8 mouse cellular contexts compared by ENCODE assay signal in the genomic region with DNA sequence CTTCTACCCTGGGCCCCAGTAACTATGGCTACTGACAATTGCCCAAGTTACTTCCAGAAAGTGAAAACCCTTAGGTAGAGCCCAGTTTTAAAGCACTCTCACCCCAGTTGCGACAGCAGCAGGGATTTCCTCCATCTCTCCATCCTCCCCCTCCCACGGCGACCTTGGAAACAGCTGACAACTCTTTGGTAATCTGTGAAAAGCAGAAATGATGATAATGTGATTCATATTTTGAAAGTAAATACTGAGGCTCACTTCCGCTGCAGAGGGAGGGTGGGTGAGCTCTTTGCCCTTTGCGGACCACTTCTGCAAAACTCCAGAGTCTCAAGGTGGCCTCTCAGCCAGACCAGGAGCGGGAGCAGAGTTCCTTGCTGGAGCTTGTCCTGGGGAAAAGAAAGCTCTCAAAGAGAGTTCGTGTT. TPM values are rescaled to one million over a fixed set of nuclear protein-coding genes. Genes with fewer than 3 reads are reported as not detected.
DNase-seq lines count a peak whose midpoint lies in the region; ATAC-seq and TF ChIP-seq lines count a peak whose summit lies in the region.

No protein-coding gene starts in this region.

- peaks cover 14% of the 10 kb centered on the region for H3K4me1 ChIP-seq in heart, adult 2 months (ENCODE audit: control insufficient read depth, insufficient read depth, low read length)
- peaks cover 59% of the 10 kb centered on the region for H3K4me1 ChIP-seq in E14TG2a.4 (replicated peaks; ENCODE audit: low read depth, low read length)
- H3K4me1 ChIP-seq in heart, embryonic 14.5 days (ENCODE audit: control insufficient read depth in 2 of 2, insufficient read depth in 2 of 2, low read length in 2 of 2) = peaks cover 18 to 27% of the 10 kb centered on the region in 2 experiments
- H3K4me1 ChIP-seq in forebrain, embryonic 12.5 days = peaks cover 19% of the 10 kb centered on the region

- peaks cover 11% of the 10 kb centered on the region for H3K36me3 ChIP-seq in heart, adult 2 months (ENCODE audit: control insufficient read depth, insufficient read depth, low read length)
- H3K36me3 ChIP-seq in E14TG2a.4 (ENCODE audit: insufficient read depth, low read length) = peaks cover 52% of the 10 kb centered on the region
- peaks cover 19% of the 10 kb centered on the region for H3K36me3 ChIP-seq in heart, embryonic 14.5 days (ENCODE audit: control insufficient read depth, insufficient read depth, low read length)
- no peaks in the 10 kb centered on the region for H3K36me3 ChIP-seq in forebrain, embryonic 12.5 days (replicated peaks)

- intact Hi-C loops in heart, adult 2 months (cut with DNase I) = no loop called here

- peak overlapping the region; percentile 91 for H3K27ac ChIP-seq in heart, adult 2 months
- H3K27ac ChIP-seq in heart, embryonic 14.5 days (replicated peaks in 1 of 2; ENCODE audit: control insufficient read depth in 1 of 2, insufficient read depth in 1 of 2, low read depth in 2 of 2, low read length in 2 of 2) = peak overlapping the region in 1 of 2 experiments; percentile 6; a peak in 1 of 4 replicates
- H3K27ac ChIP-seq in forebrain, embryonic 12.5 days = no peak overlapping the region

- H3K9me3 ChIP-seq in E14TG2a.4 (ENCODE audit: low read length) = no peaks in the 10 kb centered on the region
- no peaks in the 10 kb centered on the region for H3K9me3 ChIP-seq in heart, embryonic 14.5 days (ENCODE audit: control insufficient read depth, low read length)
- no peaks in the 10 kb centered on the region for H3K9me3 ChIP-seq in forebrain, embryonic 12.5 days

- no peak; the same call in 1 of the 2 replicates for TF ChIP-seq POLR2A in heart, adult 2 months (IDR thresholded peaks at IDR 0.05; ENCODE audit: insufficient read depth, low read depth, low read length)

- peak overlapping the region; percentile 90 for H3K4me2 ChIP-seq in heart, embryonic 14.5 days (ENCODE audit: low read length)
- no peak overlapping the region for H3K4me2 ChIP-seq in forebrain, embryonic 12.5 days

- H3K4me3 ChIP-seq in heart, adult 2 months = peak overlapping the region; percentile 93
- H3K4me3 ChIP-seq in E14TG2a.4 (replicated peaks; ENCODE audit: low read length) = peak overlapping the region; percentile 98
- H3K4me3 ChIP-seq in heart, embryonic 14.5 days (ENCODE audit: control insufficient read depth in 1 of 2, insufficient read depth in 1 of 2, low read depth in 1 of 2, low read length in 2 of 2) = peak overlapping the region in 1 of 2 experiments; percentile 77; a peak in 3 of 4 replicates
- H3K4me3 ChIP-seq in forebrain, embryonic 12.5 days (replicated peaks) = no peak overlapping the region

- H3K79me2 ChIP-seq in heart, adult 2 months (replicated peaks; ENCODE audit: control insufficient read depth, insufficient read depth, low read length) = peaks cover 5% of the 10 kb centered on the region

- no peak for TF ChIP-seq EP300 in heart, adult 2 months (IDR thresholded peaks at IDR 0.05; ENCODE audit: insufficient read depth, low read depth, low read length)

- 32% methylated on average over 7 of the region's 7 CpGs for WGBS in heart, adult 2 months
- 73% methylated on average over 7 of the region's 7 CpGs for WGBS in heart, embryonic 14.5 days
- 72% methylated on average over 7 of the region's 7 CpGs for WGBS in forebrain, embryonic 12.5 days

- no peaks in the 10 kb centered on the region for H3K27me3 ChIP-seq in heart, adult 2 months (ENCODE audit: control insufficient read depth, insufficient read depth, low read length)
- no peaks in the 10 kb centered on the region for H3K27me3 ChIP-seq in E14TG2a.4 (ENCODE audit: insufficient read depth, low read length)
- H3K27me3 ChIP-seq in heart, embryonic 14.5 days (ENCODE audit: control insufficient read depth, insufficient read depth, low read length) = no peaks in the 10 kb centered on the region
- H3K27me3 ChIP-seq in forebrain, embryonic 12.5 days = peaks cover 59% of the 10 kb centered on the region

- peak overlapping the region; percentile 65 for H3K9ac ChIP-seq in heart, adult 2 months (ENCODE audit: low read depth, low read length)
- H3K9ac ChIP-seq in heart, embryonic 14.5 days (ENCODE audit: low read length) = peak overlapping the region; percentile 86; the same call in 1 of the 2 replicates
- H3K9ac ChIP-seq in forebrain, embryonic 12.5 days = no peak overlapping the region

- no peak for TF ChIP-seq CTCF in heart, adult 2 months (IDR thresholded peaks at IDR 0.05)
- no peak for TF ChIP-seq CTCF in E14TG2a.4 (conservative IDR thresholded peaks at IDR 0.05; ENCODE audit: low read length)

- ATAC-seq in heart, embryonic 14.5 days (ENCODE audit: insufficient number of reproducible peaks, insufficient read depth, low FRiP score, low read depth) = no peak
- ATAC-seq in megakaryocyte, adult 5-6 weeks (ENCODE audit: poor library complexity, severe bottlenecking) = peak; percentile 51
- ATAC-seq in forebrain, embryonic 12.5 days (ENCODE audit: low FRiP score) = no peak
- ATAC-seq in megakaryocyte-erythroid progenitor cell, adult 5-6 weeks (replicated peaks; ENCODE audit: low FRiP score, low TSS enrichment, poor library complexity, severe bottlenecking) = no peak

- peak; percentile 62 to 77 for DNase-seq in heart, adult 2 months
- no peak for DNase-seq in heart, postnatal 4 days
- DNase-seq in cerebellum, adult 9-11 months = no peak

RNA-seq across cellular contexts. Expression of a gene that starts 3.6 kb away (rescaled TPM):
- total RNA-seq in heart, adult 2 months (2021) = 10 to 100 TPM; 76.0 to 92.7 TPM
- 21.1 and 42.6 TPM in 2 replicates for polyA plus RNA-seq in heart, adult 2 months (2012; rRNA removed)
- total RNA-seq in heart, postnatal 4 days (2021) = 10 to 100 TPM; 65.3 to 68.2 TPM
- polyA plus RNA-seq in heart, embryonic 14.5 days (2014; fragmentation: Nextera tagmentation; extraction: Ambion mirVana) = 22.0 and 24.1 TPM in 2 replicates
- total RNA-seq in megakaryocyte, adult 5-6 weeks (2015) = 70.6 and 72.1 TPM in 2 replicates
- 18.9 and 25.5 TPM in 2 replicates for total RNA-seq in megakaryocyte, adult 5-6 weeks (2017)
- polyA plus RNA-seq in forebrain, embryonic 12.5 days (2016; fragmentation: Nextera tagmentation; extraction: Ambion mirVana) = 4.6 and 5.0 TPM in 2 replicates
- 4.0 and 4.4 TPM in 2 replicates for total RNA-seq in megakaryocyte-erythroid progenitor cell, adult 5-6 weeks (2014; fragmentation: Nextera tagmentation)
- 2.3 and 5.1 TPM in 2 replicates for total RNA-seq in megakaryocyte-erythroid progenitor cell, adult 5-6 weeks (2017)

RNA-seq across cellular contexts. Expression of a gene that starts 17.4 kb away (rescaled TPM):
- 1 to 10 TPM; 6.7 to 8.5 TPM for total RNA-seq in heart, adult 2 months (2021)
- 1.1 and 2.9 TPM in 2 replicates for polyA plus RNA-seq in heart, adult 2 months (2012; rRNA removed)
- total RNA-seq in heart, postnatal 4 days (2021) = 10 to 100 TPM; 34.9 to 36.3 TPM
- 17.9 and 18.1 TPM in 2 replicates for polyA plus RNA-seq in heart, embryonic 14.5 days (2014; fragmentation: Nextera tagmentation; extraction: Ambion mirVana)
- total RNA-seq in megakaryocyte, adult 5-6 weeks (2015) = 40.0 and 43.6 TPM in 2 replicates
- total RNA-seq in megakaryocyte, adult 5-6 weeks (2017) = 40.6 and 43.1 TPM in 2 replicates
- 34.4 and 36.6 TPM in 2 replicates for polyA plus RNA-seq in forebrain, embryonic 12.5 days (2016; fragmentation: Nextera tagmentation; extraction: Ambion mirVana)
- 6.8 and 12.5 TPM in 2 replicates for total RNA-seq in megakaryocyte-erythroid progenitor cell, adult 5-6 weeks (2014; fragmentation: Nextera tagmentation)
- 7.4 and 11.2 TPM in 2 replicates for total RNA-seq in megakaryocyte-erythroid progenitor cell, adult 5-6 weeks (2017)

Comparison
In these comparisons a context has a peak if more than half of its experiments do, and no peak if none do; other contexts are left out.
1. DNase-seq: peak in heart, adult 2 months (2 of 2); none in heart, postnatal 4 days (single experiment) and cerebellum, adult 9-11 months (single experiment).